Mouse (Mus musculus): ENCODE measurements around the gene March6.

The March6 gene

DNA sequence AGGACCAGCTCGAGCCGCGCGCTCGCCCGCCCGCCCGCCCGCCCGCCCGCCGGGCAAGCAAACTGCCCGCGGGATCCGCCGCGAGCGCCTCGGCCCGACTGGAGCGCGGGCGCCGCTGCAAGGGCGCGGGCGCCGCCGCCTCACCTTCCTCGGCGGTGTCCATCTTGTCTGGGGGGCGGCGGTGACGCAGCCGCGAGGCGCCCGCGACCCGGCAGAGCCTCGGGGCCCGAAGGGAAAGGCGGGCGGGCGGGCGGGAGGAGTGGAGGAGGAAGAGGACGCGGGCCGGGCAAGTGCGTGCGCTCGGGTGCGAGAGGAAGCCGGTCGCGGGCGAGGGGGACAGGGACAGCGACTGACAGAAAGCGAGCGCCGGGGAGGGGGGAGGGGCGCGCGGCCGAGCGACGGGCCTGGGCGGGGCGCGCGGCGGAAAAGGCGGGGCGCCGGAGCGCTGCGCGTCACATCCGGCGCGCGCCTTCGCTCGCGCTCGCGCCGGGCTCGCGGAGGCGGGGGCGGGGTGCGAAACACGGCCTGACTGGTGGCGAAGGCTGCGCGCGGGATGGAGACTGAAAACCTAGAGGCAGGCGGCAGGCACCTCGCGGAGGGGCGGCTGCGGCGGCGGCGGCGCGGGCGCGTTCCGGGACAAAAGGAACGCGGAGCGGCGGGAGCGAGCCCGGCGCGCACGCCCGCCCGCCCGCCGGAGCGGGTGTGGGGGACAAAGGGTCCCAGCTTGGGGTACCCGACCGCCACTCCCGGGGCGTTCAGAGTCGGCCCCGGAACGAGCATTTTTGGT lies at the start of gene March6:
TSS of gene March6 (minus strand) at position 395 of the 787 bp plus-strand sequence.
- DNase-seq (ENCODE audit: low read depth, low spot score): peak; percentile 96

DNA sequence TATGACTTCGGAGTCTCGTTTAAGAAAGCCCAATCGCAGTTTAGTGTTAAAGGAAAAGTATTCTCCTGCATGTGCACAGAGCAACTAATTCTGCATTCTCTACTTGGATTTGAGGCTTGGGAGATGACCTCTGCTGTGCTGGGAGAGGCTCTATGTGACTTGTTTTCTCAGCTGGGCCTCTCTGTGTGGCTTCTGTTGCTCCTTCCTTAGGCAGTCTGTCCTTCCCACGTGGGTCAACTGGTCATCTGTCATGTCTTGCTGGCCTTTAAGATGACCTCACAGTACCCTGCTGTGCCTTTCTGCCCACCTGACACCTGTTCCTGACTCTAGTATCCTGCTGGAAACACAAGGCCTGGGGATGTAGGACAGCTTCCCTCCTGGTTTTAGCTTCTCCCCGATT lies 45.2 kb upstream of the March6 start:
- DNase-seq (ENCODE audit: low read depth, low spot score): no peak

DNA sequence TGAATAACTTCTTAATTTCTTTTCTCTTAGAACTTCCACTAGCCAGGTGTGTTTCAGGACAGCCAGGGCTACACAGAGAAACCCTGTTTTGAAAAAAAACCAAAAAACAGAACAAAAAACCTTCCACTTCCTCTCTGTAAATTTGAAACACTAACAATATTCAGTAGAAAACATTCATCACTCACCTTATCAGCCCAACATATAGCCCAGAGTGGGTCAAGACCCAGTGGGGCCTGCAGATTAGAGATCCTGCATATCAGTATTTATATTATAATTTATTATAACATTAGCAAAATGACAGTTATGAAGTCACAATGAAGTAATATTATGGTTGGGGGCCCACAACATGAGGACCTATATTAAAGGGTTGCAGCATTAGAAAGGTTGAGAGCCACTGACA lies 42.8 kb upstream of the March6 start:
- no peak for DNase-seq (ENCODE audit: low read depth, low spot score)

DNA sequence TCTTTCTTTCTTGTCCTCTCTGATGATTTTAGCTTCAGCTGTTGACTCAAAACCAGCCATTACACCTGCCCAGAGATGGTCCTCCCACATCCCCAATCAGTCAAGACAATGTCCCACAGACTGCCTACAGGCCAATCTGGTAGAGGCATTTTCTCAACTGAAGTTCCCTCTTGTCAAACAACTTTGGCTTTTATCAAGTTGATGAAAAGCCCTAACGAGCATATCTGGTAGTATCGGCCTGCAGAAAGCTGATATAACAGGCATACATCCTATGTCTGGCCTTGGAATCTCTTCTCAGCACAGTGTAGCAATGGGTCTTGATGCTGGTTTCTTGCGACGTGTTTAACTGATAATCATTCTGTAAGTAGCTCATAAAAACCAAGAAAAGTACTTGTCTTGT lies 42.4 kb upstream of the March6 start:
- no peak for DNase-seq (ENCODE audit: low read depth, low spot score)

DNA sequence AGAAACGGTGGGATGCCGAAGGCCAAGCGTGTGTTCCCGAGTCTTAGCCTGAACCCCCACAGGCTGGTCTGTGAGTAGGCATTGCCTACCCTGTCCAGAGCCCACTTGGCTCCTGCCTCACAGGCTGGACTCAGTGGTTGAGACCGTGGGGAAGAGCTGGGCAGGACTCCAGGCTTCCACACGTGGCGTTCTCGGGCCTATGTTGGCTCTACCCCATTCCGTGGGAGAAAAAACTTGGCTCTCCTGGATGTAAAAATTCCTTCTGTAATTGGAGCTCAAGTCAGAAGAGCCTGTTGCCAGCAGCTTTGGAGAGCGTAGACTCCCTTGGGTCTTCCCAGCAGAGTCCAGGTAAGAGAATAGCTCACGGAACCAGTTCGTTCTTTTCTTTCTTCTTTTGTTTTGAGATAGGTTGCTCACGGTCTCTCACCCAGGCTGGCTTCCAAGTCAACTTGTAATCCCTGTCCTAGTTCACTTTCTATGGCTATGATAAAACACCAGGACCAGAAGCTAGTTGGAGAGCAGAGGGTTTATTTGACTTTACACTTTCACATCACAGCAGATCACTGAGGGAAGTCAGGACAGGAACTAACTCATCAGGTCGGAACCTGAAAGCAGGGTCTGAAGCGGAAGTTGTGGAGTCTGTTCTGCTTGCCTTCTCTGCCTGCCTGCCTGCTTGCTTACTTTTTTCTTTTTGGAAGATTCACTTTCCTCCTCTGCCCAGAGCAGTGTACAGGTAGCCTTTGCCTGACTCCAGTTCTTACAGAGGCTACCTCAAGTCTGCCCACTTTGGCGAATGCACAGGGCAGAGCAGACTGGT lies 41.3 kb upstream of the March6 start:
- DNase-seq (ENCODE audit: low read depth, low spot score): no peak

DNA sequence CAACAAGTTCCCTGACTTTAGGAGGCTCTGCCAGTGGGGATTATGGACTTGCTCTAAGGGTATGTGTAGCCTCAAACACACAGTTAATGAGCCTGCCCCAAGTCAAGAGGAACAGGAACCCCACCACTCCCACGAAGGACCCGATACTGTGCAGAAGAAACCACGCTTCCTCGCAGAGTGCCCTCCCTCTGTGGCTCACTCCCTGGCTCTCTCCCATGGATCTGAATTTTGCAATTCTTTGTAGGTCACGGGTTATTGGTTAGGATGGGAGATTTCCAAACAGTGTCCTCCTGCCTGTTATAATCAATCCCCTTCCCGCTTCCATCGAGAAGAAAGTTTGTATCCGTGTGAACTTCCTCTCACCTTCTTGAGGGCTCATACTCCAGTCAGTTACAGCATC lies 40.1 kb upstream of the March6 start:
- DNase-seq (ENCODE audit: low read depth, low spot score): no peak

DNA sequence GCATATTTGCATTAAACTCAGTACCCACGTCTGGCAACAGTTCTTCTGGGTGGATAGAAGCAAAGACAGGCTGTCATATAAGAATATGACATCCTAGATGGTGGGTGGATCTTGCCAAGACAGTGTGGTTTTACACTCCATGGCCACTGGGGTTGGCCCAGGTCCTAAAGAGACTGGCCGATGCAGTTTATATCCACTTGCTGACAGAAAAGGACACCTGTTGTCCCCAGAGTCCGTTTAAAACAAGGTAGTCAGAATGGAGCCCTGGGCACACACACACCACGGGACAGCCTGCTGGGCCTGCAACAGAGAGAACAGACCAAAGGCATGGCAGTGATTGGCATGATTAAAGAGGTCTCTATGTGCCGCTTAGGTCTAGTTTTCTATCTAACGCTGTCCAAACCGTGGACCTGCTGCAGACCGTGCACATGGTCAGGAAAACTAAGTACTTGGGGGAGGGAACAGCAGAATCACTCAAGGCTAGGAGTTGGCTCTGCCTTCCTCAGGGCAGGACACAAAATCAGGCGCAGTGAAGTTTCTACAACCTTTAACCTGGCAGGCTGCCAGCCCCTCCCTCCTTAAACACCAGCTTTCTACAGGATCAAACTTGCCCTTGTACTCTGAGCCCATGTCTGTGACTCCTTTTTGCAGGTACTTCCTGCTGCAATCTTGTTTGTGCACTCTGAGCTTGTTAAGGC lies 38.6 kb upstream of the March6 start:
- no peak for DNase-seq (ENCODE audit: low read depth, low spot score)

DNA sequence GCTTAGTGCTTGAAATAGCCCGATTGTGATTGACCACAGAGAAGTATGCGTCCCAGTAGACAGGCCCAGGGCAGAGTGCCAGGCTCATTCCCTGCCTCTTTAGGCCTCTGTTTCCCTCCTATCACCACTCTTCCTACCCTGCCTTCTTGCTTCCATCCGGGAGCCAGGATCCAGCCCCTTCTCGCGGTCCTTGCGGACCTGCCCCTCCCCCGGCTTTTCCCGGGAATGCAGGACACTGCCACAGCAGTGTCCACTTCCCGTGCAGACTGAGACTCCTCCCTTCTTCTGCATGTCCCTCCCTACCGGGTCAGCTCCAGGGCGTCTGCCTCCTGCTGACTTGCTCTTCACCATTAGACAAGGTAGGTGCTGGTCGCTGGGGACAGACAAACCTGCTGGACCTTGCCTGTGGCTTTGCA lies 37.7 kb upstream of the March6 start:
- no peak for DNase-seq (ENCODE audit: low read depth, low spot score)

DNA sequence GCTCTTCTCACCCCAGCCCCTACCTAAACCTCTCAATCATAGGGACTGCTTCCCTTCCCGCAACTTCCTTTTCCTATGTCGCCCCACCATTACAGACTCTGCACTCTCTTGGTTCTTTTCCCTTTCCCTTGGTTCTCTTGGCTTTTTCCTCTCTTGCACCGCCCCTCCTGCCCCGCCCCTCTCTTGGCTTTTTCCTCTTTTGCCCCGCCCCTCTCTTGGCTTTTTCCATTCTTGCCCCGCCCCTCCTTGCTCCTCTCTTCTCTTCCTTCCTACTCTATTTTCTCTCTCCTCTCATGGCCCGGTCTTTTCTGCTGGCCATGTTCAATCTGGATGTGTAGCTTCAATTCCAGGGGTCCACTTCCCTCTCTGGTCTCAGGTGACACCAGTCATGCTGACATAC lies 36.6 kb upstream of the March6 start:
- DNase-seq (ENCODE audit: low read depth, low spot score): no peak

DNA sequence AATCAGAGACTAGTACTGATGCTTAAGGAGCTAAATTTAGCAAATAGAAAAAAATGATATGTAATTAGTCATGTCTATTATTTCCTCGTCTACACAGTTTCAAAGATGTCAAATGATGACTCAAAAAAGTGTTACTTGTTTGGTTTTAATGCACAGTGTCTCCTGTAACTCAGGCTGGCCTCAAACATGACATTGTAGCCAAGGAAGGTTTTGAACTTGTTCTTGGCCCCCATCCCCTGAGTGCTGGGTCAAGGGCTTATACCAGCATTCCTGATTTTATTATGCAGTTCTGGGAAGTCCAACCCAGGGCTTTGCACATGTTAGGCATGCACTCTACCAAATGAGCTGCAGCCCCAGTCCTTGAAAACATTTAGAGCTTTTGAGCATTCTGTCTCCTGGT lies 34.9 kb upstream of the March6 start:
- no peak for DNase-seq (ENCODE audit: low read depth, low spot score)

DNA sequence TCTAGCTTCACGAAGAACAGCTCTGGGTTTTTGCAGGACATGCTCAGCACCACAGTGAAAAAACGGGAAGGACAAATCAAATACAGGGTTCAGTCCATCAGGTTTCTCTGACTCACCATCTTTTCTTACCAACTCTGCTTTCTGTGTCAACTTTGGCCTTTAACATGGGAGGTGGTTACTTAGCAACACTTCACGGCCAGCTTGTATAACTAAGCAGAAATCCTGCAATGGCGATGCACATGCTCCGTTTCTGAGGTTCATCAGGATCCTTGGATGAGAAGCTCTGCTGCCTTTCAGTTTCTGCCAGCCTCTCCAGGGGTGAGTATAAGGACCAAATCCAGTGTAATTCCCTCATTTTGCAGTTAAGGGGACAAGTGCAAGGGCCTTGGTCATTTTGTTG lies 34.3 kb upstream of the March6 start, which contains the start of gene Cmbl:
TSS of gene Cmbl (plus strand) at position 206 of the 400 bp plus-strand sequence.
- DNase-seq (ENCODE audit: low read depth, low spot score): no peak

DNA sequence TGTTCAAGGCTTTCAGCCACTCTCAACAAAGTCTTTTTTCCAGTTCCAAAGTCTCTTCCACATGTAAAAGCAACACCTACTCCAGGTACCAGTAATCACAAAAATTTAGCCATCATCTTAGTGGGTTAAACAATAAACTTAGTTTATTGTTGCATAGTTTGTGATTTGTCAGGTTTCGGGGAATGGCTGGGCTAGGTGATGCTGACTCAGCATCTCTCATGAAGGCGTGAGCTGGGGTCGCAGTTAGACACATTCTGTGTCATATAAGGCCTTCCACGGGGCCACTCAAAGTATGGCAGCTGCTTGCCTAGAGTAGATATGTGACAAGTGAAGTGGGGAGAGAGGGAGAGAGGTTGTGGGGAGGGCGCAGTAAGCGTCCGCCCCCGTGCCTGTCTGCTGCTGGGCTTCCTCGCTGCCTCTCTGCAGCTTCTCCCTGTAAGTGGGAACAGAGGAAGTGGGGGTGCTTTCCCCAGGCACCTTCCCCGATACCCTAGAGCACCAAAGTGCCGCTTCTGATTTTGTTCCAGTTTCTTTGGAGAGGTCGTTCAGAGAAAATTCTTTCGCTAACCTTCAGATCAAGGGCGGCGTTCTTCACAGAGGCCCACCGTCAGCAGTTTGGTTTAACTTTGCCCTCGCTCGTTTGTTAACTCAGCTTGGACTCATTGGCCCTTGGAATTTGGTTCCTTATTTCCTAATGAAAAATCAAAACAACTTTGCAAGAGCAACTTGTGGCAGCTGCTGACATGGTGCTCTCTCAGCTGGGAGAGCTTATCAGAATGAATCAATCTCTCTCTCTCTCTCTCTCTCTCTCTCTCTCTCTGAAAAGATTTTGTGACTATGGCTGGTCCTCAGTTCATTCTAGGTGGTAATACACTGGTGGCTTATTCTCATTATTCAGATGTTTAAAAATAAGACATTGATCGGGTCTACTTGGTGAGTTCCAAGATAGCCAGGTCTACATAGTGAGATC lies 33.0 kb upstream of the March6 start:
- no peak for DNase-seq (ENCODE audit: low read depth, low spot score)

DNA sequence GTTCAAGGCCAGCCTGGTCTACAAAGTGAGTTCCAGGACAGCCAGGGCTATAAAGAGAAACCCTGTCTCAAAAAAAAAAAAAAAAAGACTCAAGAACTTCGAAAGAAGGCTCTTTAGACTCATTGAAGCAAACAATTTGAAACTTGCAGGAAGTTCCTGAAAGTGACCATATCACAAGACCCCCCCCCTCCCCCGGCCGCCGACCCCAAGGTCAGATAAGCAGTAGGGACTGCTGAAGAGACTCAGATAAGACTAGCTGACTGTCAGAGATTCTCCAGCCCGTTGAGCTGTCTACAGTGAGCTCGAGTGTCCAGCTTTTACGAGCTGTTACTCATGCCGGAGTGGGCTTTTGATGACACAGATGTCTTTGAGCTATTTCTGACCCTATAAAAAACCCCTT lies 32.0 kb upstream of the March6 start:
- DNase-seq (ENCODE audit: low read depth, low spot score): no peak

DNA sequence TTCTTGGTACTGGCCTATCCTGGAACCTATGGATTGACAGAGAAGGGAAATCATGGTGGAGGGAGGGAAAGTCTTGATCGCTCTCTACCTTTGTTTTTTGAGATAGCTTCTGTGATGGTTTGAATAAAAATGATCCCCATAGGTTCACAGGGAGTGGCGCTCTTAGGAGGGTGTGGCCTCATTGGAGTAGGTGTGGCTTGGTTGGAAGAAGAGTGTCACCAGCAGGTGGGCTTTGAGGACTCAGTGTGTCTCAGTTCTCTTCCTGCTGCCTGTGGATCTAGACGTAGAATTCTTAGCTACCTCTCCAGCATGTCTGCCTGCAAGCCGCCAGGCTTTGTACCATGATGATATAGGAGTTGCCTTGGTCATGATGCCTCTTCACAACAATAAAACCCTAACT lies 31.1 kb upstream of the March6 start:
- no peak for DNase-seq (ENCODE audit: low read depth, low spot score)

DNA sequence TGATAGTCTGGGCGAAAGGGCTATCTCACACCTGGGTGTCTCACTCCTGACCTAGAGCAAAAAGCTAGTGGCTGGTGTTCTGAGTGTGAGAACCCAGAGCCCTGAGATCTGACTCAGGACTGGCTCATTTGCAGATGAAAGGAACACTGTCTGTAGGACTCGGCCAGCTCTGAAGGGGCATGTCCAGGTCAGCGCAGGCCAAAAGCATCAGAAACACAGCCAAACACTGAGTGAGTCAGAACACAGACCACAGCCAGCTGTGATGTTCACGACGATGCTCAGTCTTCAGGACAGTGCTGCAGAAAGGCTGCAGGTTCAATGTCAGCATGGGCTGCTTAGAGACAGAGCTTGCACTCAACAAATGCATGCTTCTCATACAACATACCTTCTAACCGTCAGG lies 30.5 kb upstream of the March6 start:
- no peak for DNase-seq (ENCODE audit: low read depth, low spot score)

DNA sequence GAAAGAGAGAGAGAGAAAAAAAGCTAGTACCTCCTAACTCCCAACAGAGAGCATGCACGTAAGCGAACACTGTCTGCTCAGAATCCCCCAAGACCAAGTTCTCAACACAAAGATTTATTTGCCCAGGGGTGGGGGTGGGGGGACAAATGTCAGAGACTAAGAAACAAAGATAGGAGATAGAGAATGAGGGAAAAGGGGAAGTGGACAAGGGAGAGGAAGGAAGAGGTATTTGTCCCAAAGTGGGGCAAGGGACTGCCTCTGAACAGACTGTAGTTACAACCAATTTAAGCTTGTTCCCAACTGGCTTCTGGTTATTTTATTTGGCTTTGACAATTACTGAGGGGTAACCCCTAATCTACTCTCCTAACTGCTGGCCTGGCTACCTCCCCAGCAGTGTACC lies 24.0 kb upstream of the March6 start:
- DNase-seq (ENCODE audit: low read depth, low spot score): no peak

DNA sequence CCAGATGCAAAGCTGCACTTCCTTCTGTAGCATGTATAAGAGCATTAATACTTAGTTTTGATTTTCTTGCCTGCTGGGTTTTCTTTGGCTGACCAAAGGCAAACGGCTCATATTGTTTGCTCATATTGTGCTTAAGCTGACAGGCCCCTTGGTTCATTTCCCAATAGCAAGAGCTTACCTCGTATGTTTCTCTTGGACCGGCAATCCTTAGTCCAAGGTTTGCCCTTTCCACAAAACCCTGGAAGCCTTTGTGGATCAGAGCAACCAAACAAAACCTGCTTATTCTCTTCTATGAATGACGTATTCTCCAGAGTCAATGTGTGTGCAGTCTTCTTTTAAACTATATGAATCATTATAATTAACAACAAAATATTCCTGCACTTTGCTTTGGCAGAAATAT lies 19.5 kb upstream of the March6 start:
- no peak for DNase-seq (ENCODE audit: low read depth, low spot score)

DNA sequence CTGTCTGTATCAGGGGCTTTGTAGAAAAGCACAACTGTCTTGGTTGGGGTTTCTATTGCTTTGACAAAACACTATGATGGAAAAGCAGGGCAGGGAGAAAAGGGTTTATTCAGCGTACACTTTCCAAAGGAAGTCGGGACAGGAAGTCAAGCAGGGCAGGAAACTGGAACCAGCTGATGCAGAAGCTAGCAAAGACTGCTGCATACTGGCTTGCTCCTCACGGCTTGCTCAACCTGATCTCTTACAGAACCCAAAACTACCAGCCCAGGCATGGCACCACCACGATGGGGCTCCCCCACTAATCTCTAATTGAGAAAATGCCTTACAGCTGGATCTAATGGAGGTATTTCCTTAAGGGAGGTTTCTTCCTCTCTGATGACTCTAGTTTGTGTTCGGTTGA lies 16.6 kb upstream of the March6 start:
- DNase-seq (ENCODE audit: low read depth, low spot score): no peak

DNA sequence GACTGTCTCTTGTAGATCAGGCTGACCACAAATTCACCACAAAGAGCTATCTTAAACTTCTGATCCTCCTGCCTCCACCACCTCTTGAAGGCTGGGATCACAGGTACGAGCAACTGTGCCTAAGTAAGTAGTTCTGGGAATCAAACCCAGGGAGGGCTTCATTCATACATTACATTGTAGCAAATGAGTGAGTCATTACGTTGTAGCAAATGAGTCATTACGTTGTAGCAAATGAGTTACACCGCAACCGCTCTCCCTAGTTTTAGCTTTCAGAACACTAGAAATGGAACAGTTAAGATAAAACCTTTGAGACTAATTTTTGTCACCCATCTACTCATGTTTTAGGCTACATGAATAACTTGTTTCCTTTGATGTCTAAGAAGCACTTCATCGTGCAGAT lies 15.4 kb upstream of the March6 start:
- DNase-seq (ENCODE audit: low read depth, low spot score): no peak

DNA sequence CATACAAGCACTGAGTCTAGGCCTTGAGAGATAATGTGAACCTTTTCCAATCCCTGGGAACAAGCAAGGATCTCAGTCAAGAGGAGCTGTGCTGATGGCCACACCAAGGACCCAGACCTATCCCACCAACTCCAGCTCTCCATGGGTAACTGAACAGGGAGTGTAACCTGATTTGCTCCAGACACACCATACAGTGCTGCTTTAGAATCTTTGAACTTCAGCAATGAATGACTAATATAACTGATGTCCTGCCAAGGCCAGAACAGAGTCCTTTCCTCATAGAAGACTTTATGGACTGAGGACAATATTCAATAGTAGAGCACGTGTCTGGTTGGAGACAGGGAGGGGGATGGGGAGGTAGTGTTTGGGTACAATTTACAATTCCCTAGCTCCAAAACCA lies 14.2 kb upstream of the March6 start:
- no peak for DNase-seq (ENCODE audit: low read depth, low spot score)

DNA sequence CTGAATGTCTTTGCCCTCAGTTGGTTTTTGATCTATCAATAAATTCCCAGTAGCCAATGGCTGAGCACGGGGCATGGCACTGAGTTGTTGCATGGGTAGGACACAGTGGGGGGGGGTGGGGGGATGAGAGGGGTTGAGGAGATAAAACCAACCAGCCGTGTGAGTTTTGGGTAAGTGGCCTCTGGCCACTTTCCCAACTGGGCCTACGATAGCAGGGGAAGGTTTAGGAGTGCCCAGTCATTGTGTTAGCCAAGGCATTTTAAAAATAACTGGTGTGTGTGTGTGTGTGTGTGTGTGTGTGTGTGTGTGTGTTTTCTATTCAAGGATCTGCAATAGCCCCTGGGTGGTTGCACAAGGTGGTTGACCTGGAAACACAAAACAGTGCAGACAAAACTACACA lies 12.4 kb upstream of the March6 start:
- DNase-seq (ENCODE audit: low read depth, low spot score): no peak

Data from CD4-positive, CD25-positive, alpha-beta regulatory T cell, adult 2 months (primary cell).